Mouse (Mus musculus) liver, adult 2 months (tissue): ENCODE measurements around the gene Gpr152. TPM values are rescaled to one million over a fixed set of nuclear protein-coding genes. Genes with fewer than 3 reads are reported as not detected.

Experiments
- DNase-seq: peaks from one replicate; pipeline ENCODE4 v3.0.0-alpha.2; 2011; ENCODE audit warnings: low read depth, low spot score; ENCODE audit errors: extremely low read depth
- H3K27ac ChIP-seq: fragments of 200-500 bp; replicated peaks from 2 replicates; pipeline ENCODE4 v1.5.1; 2012; ENCODE audit warnings: low read depth, mild to moderate bottlenecking, control low read depth, inconsistent platforms, low read length; ENCODE audit not compliant: insufficient read depth
- H3K27me3 ChIP-seq: fragments of 200-500 bp; 2 replicates; pipeline ENCODE4 v1.6.1; 2012; ENCODE audit warnings: mild to moderate bottlenecking, moderate library complexity, low read length, inconsistent platforms; ENCODE audit not compliant: control insufficient read depth, insufficient read depth
- H3K36me3 ChIP-seq: fragments of 200-500 bp; 2 replicates; pipeline ENCODE4 v1.6.1; 2012; ENCODE audit warnings: low read length, inconsistent platforms; ENCODE audit not compliant: control insufficient read depth, insufficient read depth
- H3K4me1 ChIP-seq: fragments of 200-500 bp; 2 replicates; pipeline ENCODE4 v1.6.1; 2011; ENCODE audit warnings: low read length; ENCODE audit not compliant: control insufficient read depth, insufficient read depth
- H3K4me3 ChIP-seq: fragments of 200-500 bp; 2 replicates; pipeline ENCODE4 v1.5.1; 2011; ENCODE audit warnings: low read depth, mild to moderate bottlenecking, control low read depth, low read length, moderate library complexity; ENCODE audit not compliant: insufficient read depth
- H3K79me2 ChIP-seq: fragments of 200-500 bp; 2 replicates; pipeline ENCODE4 v1.6.1; 2012; ENCODE audit warnings: inconsistent platforms, mild to moderate bottlenecking, low read length, moderate library complexity; ENCODE audit not compliant: control insufficient read depth, insufficient read depth
- H3K9ac ChIP-seq: fragments of 200-500 bp; 2 replicates; pipeline ENCODE4 v1.6.1; 2012; ENCODE audit warnings: low read depth, mild to moderate bottlenecking, control low read depth, inconsistent platforms, low read length
- CTCF ChIP-seq: fragments of 200-500 bp; IDR thresholded peaks from 2 replicates; pipeline ENCODE4 v1.5.1; 2011; ENCODE audit warnings: low read depth, low read length, control low read depth
- POLR2A ChIP-seq: fragments of 200-500 bp; IDR thresholded peaks from 2 replicates; pipeline ENCODE4 v1.6.1; 2011; ENCODE audit warnings: low read length, control low read depth; ENCODE audit not compliant: insufficient read depth; ENCODE audit errors: extremely low read depth
- WGBS: fragments of 180-500 bp; shearing (Covaris S2); methylation state at CpG from one replicate; pipeline ENCODE4 v1.1.7; 2018; 5-methylcytosine and 5-hydroxymethylcytosine counted together
- polyA plus RNA-seq: library from polyadenylated mRNA; depleted of rRNA; stranded (reverse); fragments of >200 nt; gene quantifications from 2 replicates; pipeline ENCODE4 v1.2.3, GENCODE M21; 2012
- total RNA-seq: library from RNA; depleted of rRNA; stranded (reverse); fragments of >200 nt; gene quantifications from 2 replicates; pipeline ENCODE4 v1.2.3, GENCODE M21; 2014

Gpr152 gene
- total and polyA plus RNA-seq, 2 experiments = 0.02 TPM; not detected in 1

GRCm38 (mm10) chr19:4184976-4185975 is 45.7 kb downstream of the Gpr152 start:
- 70% methylated on average over 15 of the region's 15 CpGs for WGBS

GRCm38 (mm10) chr19:4187303-4187702 is 47.7 kb downstream of the Gpr152 start:
- no peak for TF ChIP-seq POLR2A
- no peak for TF ChIP-seq CTCF
- DNase-seq = no peak
- no peak overlapping the region for H3K4me3 ChIP-seq
- H3K4me1 ChIP-seq = no peaks in the 10 kb centered on the region
- H3K9ac ChIP-seq = no peak overlapping the region
- H3K36me3 ChIP-seq = no peaks in the 10 kb centered on the region
- WGBS = 91% methylated on average over 3 of the region's 3 CpGs
- no peak overlapping the region for H3K27ac ChIP-seq
- no peaks in the 10 kb centered on the region for H3K27me3 ChIP-seq
- peaks cover 3% of the 10 kb centered on the region; the same call in 1 of the 2 replicates for H3K79me2 ChIP-seq

More at GRCm38 (mm10) chr19:4184976-4185975, 45.7 kb downstream of the Gpr152 start:
- no peaks in the 10 kb centered on the region for H3K4me1 ChIP-seq
- no peak overlapping the region for H3K4me3 ChIP-seq
- no peak for DNase-seq
- H3K27ac ChIP-seq = no peak overlapping the region
- no peaks in the 10 kb centered on the region for H3K36me3 ChIP-seq
- no peaks in the 10 kb centered on the region for H3K79me2 ChIP-seq
- H3K27me3 ChIP-seq = no peaks in the 10 kb centered on the region
- peak overlapping the region; percentile 9; the same call in 1 of the 2 replicates for H3K9ac ChIP-seq
- TF ChIP-seq POLR2A = no peak
- no peak for TF ChIP-seq CTCF

- peaks cover 12% of the 10 kb centered on the region for H3K4me1 ChIP-seq
- 91% methylated on average over 12 of the region's 12 CpGs for WGBS
Observed at GRCm38 (mm10) chr19:4189051-4189620, 49.5 kb downstream of the Gpr152 start.

GRCm38 (mm10) chr19:4190831-4191334 is 51.3 kb downstream of the Gpr152 start, which contains the start of gene Tbc1d10c:
Gene Tbc1d10c (minus strand): TSS chr19:4191284.
- no peak for DNase-seq
- peak within 1 kb of the TSS; percentile 73 for H3K27ac ChIP-seq
- peaks cover 6% of the 10 kb centered on the region; the same call in 1 of the 2 replicates for H3K36me3 ChIP-seq
- H3K27me3 ChIP-seq = no peaks in the 10 kb centered on the region
- peaks cover 24% of the 10 kb centered on the region for H3K4me1 ChIP-seq
- peaks cover 14% of the 10 kb centered on the region for H3K79me2 ChIP-seq
- 51% methylated on average over 4 of the region's 4 CpGs for WGBS
- TF ChIP-seq CTCF = no peak
- no peak for TF ChIP-seq POLR2A
- peak within 1 kb of the TSS; percentile 96 for H3K9ac ChIP-seq
- peak within 1 kb of the TSS; percentile 96 for H3K4me3 ChIP-seq

More at GRCm38 (mm10) chr19:4189051-4189620, 49.5 kb downstream of the Gpr152 start:
- H3K9ac ChIP-seq = no peak overlapping the region
- no peak for DNase-seq
- TF ChIP-seq POLR2A (no peak), CTCF (no peak)
- no peaks in the 10 kb centered on the region for H3K27me3 ChIP-seq
- H3K27ac ChIP-seq = no peak overlapping the region
- H3K79me2 ChIP-seq = peaks cover 14% of the 10 kb centered on the region
- peaks cover 2% of the 10 kb centered on the region; the same call in 1 of the 2 replicates for H3K36me3 ChIP-seq
- no peak overlapping the region for H3K4me3 ChIP-seq

GRCm38 (mm10) chr19:4191528-4192250 is 52.1 kb downstream of the Gpr152 start, which contains the start of gene Ppp1ca:
Gene Ppp1ca (plus strand): TSS chr19:4192065.
- Histone ChIP-seq H3K79me2 (peaks cover 14% of the 10 kb centered on the region), H3K36me3 (peaks cover 6% of the 10 kb centered on the region; the same call in 1 of the 2 replicates), H3K27me3 (no peaks in the 10 kb centered on the region), H3K4me1 (peaks cover 30% of the 10 kb centered on the region), H3K4me3 (peak within 1 kb of the TSS; percentile 96), H3K27ac (peak within 1 kb of the TSS; percentile 73), H3K9ac (peak within 1 kb of the TSS; percentile 96)
- peak; percentile 72 for DNase-seq
- 7% methylated on average over 35 of the region's 47 CpGs for WGBS
- TF ChIP-seq CTCF (peak; percentile 72), POLR2A (peak; percentile 90)
